Mouse (Mus musculus) ES-E14 (cell line): ENCODE results near the gene Zfp672.

Source experiments
- CHD2 ChIP-seq: IDR thresholded peaks from 2 replicates; pipeline ENCODE4 v1.6.1; 2014; ENCODE audit warnings: mild to moderate bottlenecking, low read depth, low read length, inconsistent platforms
- HCFC1 ChIP-seq: IDR thresholded peaks from 2 replicates; pipeline ENCODE4 v1.6.1; 2012; ENCODE audit warnings: low read length, inconsistent platforms, borderline replicate concordance; ENCODE audit not compliant: insufficient read depth
- MAFK ChIP-seq: IDR thresholded peaks from 2 replicates; pipeline ENCODE4 v1.6.1; 2014; ENCODE audit warnings: mild to moderate bottlenecking, low read depth, low read length, inconsistent platforms; ENCODE audit not compliant: insufficient read depth
- ZC3H11A ChIP-seq: IDR thresholded peaks from 2 replicates; pipeline ENCODE4 v1.6.1; 2012; ENCODE audit warnings: low read depth, mild to moderate bottlenecking, inconsistent platforms, low read length, borderline replicate concordance

GRCm38 (mm10) chr11:58308661-58309060, 21.5 kb downstream of the Zfp672 start:
- TF ChIP-seq MAFK, result no peak
- no peak for TF ChIP-seq HCFC1
- TF ChIP-seq CHD2, result no peak
- TF ChIP-seq ZC3H11A, result no peak
